Mouse (Mus musculus) cerebellum, postnatal 14 days (tissue): Measurements from ENCODE around the gene Aasdh.

Source experiments
- DNase-seq, 2 experiments: peaks; one replicate each; pipeline ENCODE4 v3.0.0; 2021; ENCODE audit warnings: mixed read lengths in 2 of 2

Aasdh gene

DNA sequence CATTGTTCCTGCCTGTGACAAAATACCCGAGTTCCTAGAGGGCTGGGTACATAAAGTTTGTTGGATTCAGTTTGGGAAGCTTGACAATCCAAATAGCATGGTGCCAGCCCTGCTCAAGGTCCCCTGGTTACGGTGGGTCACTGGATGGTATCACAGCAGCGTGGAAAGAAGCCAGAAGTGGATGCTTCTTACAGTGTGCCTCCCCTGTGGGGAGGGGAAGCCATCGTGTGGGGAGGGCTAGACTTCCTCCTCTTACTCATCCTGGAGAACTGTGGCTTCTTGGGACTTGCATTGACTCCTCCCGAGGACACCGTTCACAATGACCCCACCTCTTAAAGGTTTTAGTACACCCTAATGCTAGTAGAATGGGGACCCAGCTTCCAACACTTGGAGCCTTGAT, 65.5 kb downstream of the Aasdh start:
- no peak for DNase-seq

DNA sequence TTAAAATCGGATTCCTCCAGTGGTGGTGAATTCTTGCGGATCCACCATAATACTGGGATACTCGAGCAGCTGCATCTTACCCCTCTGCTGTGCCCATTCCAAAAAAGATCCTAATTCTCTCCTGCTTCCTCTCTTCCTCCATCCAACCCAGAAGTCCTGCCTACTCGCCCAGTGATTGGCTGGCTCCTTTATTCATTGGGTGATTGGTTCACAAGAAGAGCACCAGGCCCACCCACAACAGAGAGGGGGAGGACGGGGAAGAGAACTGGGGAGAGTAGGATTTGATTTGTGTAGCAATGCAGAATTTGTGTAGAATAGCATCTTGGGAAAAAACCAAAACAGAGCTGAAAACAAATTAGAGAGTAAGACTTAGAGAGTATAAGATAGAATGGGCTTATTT, 68.3 kb downstream of the Aasdh start:
- DNase-seq = no peak

DNA sequence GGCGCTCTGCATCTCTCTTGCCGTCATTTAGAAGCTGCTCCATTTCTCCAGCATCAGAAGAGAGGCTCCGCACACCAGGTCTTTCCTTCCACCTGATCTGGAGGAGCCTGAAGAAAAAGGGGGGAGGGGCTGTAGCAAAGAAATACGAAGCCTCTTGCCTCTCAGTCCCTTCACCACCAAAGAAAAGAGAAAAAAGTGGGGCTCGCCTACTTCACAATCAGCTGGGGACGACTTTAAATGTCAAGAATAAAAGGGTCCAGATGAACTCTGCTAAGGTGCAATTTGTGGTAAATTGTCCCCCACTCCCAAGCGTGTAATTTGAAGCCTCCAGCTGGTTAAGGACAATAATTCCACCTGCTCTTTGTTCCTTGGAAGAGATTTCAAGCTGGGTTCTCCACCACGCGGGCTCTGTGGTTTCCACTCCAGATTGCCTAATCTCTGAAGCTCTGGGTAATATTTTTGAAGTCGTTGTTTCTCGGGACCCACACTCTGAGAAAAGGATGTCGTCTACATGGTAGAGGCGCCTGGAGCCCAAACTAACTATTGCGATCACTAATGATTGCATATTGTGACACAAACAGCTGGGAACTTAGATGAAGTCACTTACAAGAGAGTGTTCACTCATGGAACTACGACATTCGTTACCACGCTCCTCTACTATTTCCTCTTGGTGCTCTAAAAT, 72.6 kb downstream of the Aasdh start:
- no peak for DNase-seq

DNA sequence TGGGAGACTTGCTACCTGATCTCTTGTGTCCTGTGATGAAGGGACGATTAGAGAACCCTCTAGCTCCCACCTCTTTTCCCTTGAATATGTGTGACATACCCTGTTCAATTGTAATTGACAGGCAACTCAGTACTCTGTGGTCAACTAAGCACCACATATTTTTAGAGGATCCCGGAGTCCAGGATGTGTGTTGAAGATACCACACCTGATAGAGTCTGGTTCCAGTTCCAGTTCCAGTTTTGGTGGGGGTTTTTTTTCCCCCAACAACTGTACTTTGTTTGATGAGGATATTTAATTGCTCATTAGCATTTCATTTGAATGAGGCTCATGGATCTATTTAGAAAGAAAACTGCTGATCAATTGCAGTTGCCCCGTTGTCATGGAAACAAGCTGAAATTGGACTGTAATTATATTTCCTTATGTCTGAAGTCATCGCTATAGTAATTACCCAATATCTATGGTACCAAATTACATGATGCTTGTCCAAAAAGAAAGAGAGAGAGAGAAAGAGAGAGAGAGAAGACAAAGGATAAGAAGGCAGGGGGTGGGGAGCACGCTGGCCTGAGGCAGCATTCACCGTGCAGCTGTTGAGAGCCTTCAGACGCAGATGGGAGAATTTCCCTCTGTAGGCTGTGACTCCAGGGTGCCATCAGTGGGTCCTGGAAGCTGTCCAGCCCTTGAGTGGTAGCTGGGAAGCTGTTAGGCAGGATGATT, 76.6 kb downstream of the Aasdh start:
- no peak for DNase-seq
